Mouse (Mus musculus): ENCODE data around the gene Uqcr11.

The Uqcr11 gene

DNA sequence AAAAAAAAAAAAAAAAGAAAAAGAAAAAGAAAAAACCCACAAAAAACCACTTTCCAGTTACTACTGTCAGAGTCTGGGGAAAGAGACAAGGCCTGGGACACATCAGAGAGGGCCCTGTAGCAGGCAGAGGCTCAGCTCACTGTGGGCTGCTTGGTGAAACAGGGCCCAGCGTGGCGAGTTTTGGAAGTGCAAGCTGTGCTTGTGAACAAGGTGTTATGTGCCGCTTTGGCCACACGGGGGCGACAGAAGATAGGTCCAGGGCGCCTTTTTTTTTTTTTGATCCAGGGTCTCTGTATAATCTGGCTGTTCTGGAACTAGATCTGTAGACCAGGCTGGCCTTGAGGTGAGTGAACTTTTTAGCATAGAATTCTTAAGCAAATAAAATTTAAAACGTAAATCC, 30.5 kb downstream of the Uqcr11 start:
- peak; percentile 65 for DNase-seq (ENCODE audit: low read depth)

DNA sequence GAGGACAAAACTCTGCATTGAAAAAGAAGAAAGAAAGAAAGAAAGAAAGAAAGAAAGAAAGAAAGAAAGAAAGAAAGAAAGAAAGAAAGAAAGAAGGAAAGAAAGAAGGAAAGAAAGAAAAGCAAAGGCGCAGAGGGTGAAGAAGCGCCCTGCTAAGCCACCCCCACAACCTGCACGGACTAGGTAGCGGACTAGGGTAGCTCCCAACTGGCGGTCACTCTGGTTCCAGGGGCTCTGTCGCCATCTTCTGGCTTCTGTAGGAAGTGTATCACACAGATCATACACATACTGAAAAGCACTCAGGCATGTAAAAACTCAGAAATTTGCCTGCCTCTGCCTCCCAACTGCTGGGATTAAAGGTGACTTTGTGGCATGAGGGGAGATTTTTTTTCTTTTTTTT, 32.6 kb downstream of the Uqcr11 start:
- no peak for DNase-seq (ENCODE audit: low read depth)

- no peak for DNase-seq (ENCODE audit: low read depth)
These were observed 33.9 kb downstream of the Uqcr11 start for GRCm38 (mm10) chr10:80372706-80373105.

GRCm38 (mm10) chr10:80371983-80372382, 34.6 kb downstream of the Uqcr11 start:
- no peak for DNase-seq (ENCODE audit: low read depth)

GRCm38 (mm10) chr10:80371411-80371966, 35.1 kb downstream of the Uqcr11 start:
- peak; percentile 57 for DNase-seq (ENCODE audit: low read depth)

GRCm38 (mm10) chr10:80369995-80370747, 36.5 kb downstream of the Uqcr11 start:
- no peak for DNase-seq (ENCODE audit: low read depth)

GRCm38 (mm10) chr10:80368392-80368791, 38.2 kb downstream of the Uqcr11 start:
- DNase-seq (ENCODE audit: low read depth), result no peak

DNA sequence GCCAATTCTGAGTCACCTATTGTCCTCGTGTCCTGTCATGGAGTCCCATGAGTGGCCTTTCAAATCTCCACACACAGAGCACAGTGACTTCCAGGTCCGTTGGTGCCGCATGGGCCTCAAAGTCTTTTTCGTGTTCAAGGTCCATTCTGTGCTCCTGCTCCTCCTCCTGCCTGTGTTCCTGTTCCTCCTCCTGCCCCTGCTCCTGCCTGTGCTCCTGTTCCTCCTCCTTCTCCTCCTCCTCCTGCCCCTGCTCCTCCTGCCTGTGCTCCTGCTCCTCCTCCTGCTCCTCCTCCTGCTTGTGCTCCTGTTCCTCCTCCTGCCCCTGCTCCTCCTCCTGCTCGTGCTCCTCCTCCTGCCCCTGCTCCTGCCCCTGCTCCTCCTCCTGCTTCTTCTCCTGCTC, 38.7 kb downstream of the Uqcr11 start:
- no peak for DNase-seq (ENCODE audit: low read depth)

DNA sequence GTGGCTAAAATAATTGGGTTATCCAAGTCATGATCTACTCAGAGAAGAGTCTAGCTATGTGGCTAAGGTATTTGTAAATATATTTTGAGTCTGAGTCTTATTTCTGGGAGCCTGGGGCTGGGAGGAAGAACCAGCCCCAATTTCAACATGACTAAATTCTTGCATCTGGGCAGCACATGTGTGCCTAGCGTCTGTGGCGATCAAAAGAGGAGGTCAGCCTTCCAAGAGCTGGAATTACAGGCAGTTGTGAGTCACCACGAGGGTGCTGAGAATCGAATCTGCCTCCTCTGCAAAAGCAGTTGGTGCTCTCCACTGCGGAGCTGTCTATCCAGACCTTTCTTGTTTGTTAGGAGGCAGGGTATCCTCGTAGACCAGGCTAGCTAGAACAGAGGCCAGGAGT, 40.9 kb downstream of the Uqcr11 start:
- no peak for DNase-seq (ENCODE audit: low read depth)

GRCm38 (mm10) chr10:80363734-80364133, 42.9 kb downstream of the Uqcr11 start:
- no peak for DNase-seq (ENCODE audit: low read depth)

DNA sequence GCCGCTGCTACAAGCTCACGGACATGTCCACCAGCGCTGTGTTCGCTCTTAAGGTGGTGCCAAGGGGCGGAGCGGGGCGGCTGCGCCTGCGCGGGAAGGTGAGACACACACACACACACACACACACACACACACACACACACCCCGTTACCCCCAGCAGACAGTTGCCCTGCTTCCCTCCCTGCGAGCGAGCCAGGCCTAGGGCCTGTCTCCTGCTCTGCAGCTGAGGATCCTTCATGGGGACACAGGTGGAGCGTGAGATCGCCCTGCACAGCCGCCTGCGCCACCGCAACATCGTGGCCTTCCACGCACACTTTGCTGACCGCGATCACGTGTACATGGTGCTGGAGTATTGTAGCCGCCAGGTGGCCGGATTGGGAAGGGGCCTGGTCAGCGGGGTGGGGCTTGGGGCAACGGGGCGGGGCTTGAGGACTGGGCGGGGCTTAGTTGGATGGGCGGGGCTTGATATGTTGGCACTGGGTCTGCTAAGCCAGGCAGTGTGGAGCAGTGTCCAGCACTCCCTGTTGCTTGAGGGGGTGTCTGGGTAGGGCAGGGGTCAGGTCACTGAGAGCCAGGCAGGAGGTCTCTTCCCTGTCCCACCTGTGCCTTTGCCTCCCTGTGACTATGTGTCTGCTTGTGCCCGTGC, 48.5 kb downstream of the Uqcr11 start:
- DNase-seq (ENCODE audit: low read depth), result no peak

DNA sequence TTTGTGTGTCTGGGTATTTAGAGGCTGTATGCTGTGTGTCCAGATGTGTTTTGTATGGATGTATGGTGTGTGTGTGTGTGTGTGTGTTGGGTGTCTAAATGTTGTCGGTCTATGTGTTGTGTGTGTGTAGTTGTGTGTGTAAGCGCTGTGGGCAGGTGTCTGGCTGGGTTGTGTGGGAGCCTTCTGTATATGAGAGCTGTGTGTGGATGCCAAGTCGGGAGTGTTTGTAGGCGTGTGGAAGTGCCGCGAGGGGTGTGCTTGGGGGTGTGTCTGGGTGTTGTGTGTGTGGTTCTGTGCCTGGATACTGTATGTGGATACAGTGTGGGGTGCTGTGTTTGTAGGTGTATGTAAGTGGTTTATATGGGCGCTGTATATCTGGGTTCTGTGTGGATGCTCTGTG, 49.3 kb downstream of the Uqcr11 start:
- no peak for DNase-seq (ENCODE audit: low read depth)

DNA sequence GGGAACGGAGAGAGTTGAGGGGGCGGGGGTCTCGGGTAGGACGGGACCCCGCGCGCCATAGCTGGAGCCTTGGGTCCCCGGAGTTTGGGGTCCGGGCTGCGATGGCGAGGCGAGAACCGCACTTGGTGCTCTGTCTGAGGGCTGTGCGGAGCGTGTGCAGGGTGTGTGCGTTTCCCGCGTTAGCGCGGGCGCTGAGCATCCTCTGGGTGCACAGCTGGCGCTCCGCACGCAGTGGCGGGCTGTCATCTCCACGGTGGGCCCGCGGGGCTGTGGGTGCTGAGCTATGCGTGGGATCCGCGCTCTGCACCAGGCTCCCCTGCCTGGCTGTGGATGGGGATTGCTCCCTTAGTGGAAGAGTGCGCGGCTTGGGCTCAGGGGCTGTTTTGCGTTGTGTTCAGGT, 49.9 kb downstream of the Uqcr11 start:
- DNase-seq (ENCODE audit: low read depth), result no peak

GRCm38 (mm10) chr10:80356001-80356682, 50.5 kb downstream of the Uqcr11 start, which contains the start of gene Plk5:
Plk5 (plus strand) TSS chr10:80356459.
- no peak for DNase-seq (ENCODE audit: low read depth)

DNA sequence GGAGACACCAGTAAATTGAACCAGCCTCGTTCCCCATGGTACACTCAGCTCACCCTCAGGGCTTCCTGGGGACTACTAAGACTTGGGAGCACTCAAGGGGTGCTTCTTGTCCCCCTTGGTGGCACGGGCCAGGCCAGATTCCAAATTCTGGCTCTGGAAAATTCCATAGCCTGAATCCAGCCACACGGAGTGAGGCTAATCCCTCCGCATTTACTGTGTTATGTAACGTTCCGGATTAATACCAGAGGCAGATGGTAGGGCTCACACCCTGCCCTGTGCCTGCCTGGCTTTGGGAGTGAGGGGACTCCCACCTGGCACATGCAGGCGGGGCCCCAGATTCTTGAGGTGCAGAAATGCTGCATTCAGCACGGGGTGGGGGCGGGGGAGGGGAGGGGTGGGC, 51.2 kb downstream of the Uqcr11 start:
- no peak for DNase-seq (ENCODE audit: low read depth)

All from fibroblast of lung, adult 2 months (primary cell).